Mouse (Mus musculus) thymus, postnatal 10 days (tissue): ENCODE results near the gene Esyt1.
"Not testable (repeated sequence)": the region's sequence is repeated elsewhere in the genome, so short reads cannot be mapped to it uniquely, and the experiment has no call there.

Experiments used
- DNase-seq, 2 experiments: peaks; one replicate each; pipeline ENCODE4 v3.0.0; 2021; ENCODE audit warnings: low spot score in 2 of 2

Esyt1 gene

GRCm38 (mm10) chr10:128525671-128526308 is at the start of gene Esyt1:
Gene Esyt1, minus strand, starts transcription at chr10:128525871.
- peak; percentile 80 to 89 for DNase-seq

GRCm38 (mm10) chr10:128575063-128575462 is 49.4 kb upstream of the Esyt1 start:
- no peak for DNase-seq

- DNase-seq = peak; percentile 88
Measured at GRCm38 (mm10) chr10:128565788-128566531, 40.3 kb upstream of the Esyt1 start, which contains the start of gene Pa2g4. Gene Pa2g4, minus strand, starts transcription at chr10:128565987.

- DNase-seq = peak in 1 of 2 experiments; percentile 43
Measured at GRCm38 (mm10) chr10:128565206-128565787, 39.6 kb upstream of the Esyt1 start.

GRCm38 (mm10) chr10:128563544-128563943 is 37.9 kb upstream of the Esyt1 start:
- DNase-seq = no peak

- no peak for DNase-seq
Measured at GRCm38 (mm10) chr10:128556963-128557362, 31.3 kb upstream of the Esyt1 start.

GRCm38 (mm10) chr10:128556286-128556685 is 30.6 kb upstream of the Esyt1 start:
- no peak for DNase-seq

GRCm38 (mm10) chr10:128555567-128555966 is 29.9 kb upstream of the Esyt1 start:
- DNase-seq = not testable (repeated sequence)

GRCm38 (mm10) chr10:128550144-128550823 is 24.6 kb upstream of the Esyt1 start:
- not testable (repeated sequence) for DNase-seq

GRCm38 (mm10) chr10:128549682-128550057 is 24.0 kb upstream of the Esyt1 start:
- DNase-seq = peak in 1 of 2 experiments; percentile 17

- DNase-seq = peak; percentile 91 to 92
Measured at GRCm38 (mm10) chr10:128548947-128549681, 23.4 kb upstream of the Esyt1 start, which contains the start of gene Rpl41. Gene Rpl41, minus strand, starts transcription at chr10:128549305.

- peak in 1 of 2 experiments; percentile 11 for DNase-seq
Measured at GRCm38 (mm10) chr10:128548051-128548791, 22.6 kb upstream of the Esyt1 start.

GRCm38 (mm10) chr10:128547361-128548032 is 21.8 kb upstream of the Esyt1 start, which contains the start of gene Zc3h10:
Gene Zc3h10, minus strand, starts transcription at chr10:128547774.
- peak; percentile 94 to 96 for DNase-seq

GRCm38 (mm10) chr10:128546787-128547186 is 21.1 kb upstream of the Esyt1 start:
- no peak for DNase-seq

- DNase-seq = peak in 1 of 2 experiments; percentile 27
Measured at GRCm38 (mm10) chr10:128546361-128546760, 20.7 kb upstream of the Esyt1 start.

- DNase-seq = no peak
Measured at GRCm38 (mm10) chr10:128545570-128545898, 19.9 kb upstream of the Esyt1 start.

GRCm38 (mm10) chr10:128544674-128545569 is 19.3 kb upstream of the Esyt1 start:
- no peak for DNase-seq

GRCm38 (mm10) chr10:128544151-128544657 is 18.5 kb upstream of the Esyt1 start:
- DNase-seq = no peak

GRCm38 (mm10) chr10:128543100-128543499 is 17.4 kb upstream of the Esyt1 start:
- no peak for DNase-seq
